Comparison of ENCODE assay signal across 21 mouse cellular contexts in genomic region chr10:62810010-62810409, GRCm38 (mm10). TPM values are rescaled to one million over a fixed set of nuclear protein-coding genes. Genes with fewer than 3 reads are reported as not detected.
DNase-seq lines count a peak whose midpoint lies in the region; ATAC-seq and TF ChIP-seq lines count a peak whose summit lies in the region.
"Had no signal": no experiment of that assay in that cellular context is flagged by ENCODE, and none has a peak within 500 bp of the region (broad histone marks: within the 10 kb centered on the region; RNA-seq: fewer than 3 reads in every experiment).

No protein-coding gene starts in this region.

- peak; percentile 26 for DNase-seq in kidney, adult 2 months
- DNase-seq in kidney, adult 11 months: no peak
- peak; percentile 10 for DNase-seq in midbrain, embryonic 14.5 days
- no peak for DNase-seq in midbrain, embryonic 11.5 days (ENCODE audit: low spot score, missing footprints)
- DNase-seq in brain, adult 2 months (ENCODE audit: low read depth, low spot score): peak; percentile 27
- DNase-seq in Muller cell, postnatal 12 days (ENCODE audit: inconsistent ontology term): no peak
- DNase-seq: cerebellum, adult 11-12 months; gastrocnemius, postnatal 14 days; kidney, adult 18-20 months; right cerebral cortex, postnatal 4 days; thymus, postnatal 14 days had no signal

- no peak for TF ChIP-seq POLR2A in kidney, adult 2 months (IDR thresholded peaks at IDR 0.05; ENCODE audit: low read depth, low read length)

- H3K9ac ChIP-seq in midbrain, embryonic 14.5 days (replicated peaks; ENCODE audit: low read length): no peak overlapping the region
- no peak overlapping the region for H3K9ac ChIP-seq in midbrain, embryonic 11.5 days (ENCODE audit: low read length)
- no peak overlapping the region for H3K9ac ChIP-seq in neural tube, embryonic 15.5 days (replicated peaks)
- H3K9ac ChIP-seq: embryonic facial prominence, embryonic 15.5 days; forebrain, embryonic 13.5 days; heart, embryonic 13.5 days; liver, embryonic 14.5 days had no signal

- H3K36me3 ChIP-seq in kidney, adult 2 months (ENCODE audit: control insufficient read depth, insufficient read depth, low read length): no peaks in the 10 kb centered on the region
- H3K36me3 ChIP-seq in midbrain, embryonic 14.5 days (ENCODE audit: control insufficient read depth, insufficient read depth, low read length): peaks cover 43% of the 10 kb centered on the region
- peaks cover 13% of the 10 kb centered on the region for H3K36me3 ChIP-seq in midbrain, embryonic 11.5 days (ENCODE audit: control insufficient read depth, insufficient read depth, low read length)
- H3K36me3 ChIP-seq in neural tube, embryonic 15.5 days: peaks cover 48% of the 10 kb centered on the region
- H3K36me3 ChIP-seq: G1E had no signal

- H3K4me2 ChIP-seq in midbrain, embryonic 14.5 days (ENCODE audit: low read length): no peak overlapping the region
- H3K4me2 ChIP-seq in midbrain, embryonic 11.5 days: no peak overlapping the region
- H3K4me2 ChIP-seq in neural tube, embryonic 15.5 days: no peak overlapping the region
- H3K4me2 ChIP-seq: embryonic facial prominence, embryonic 15.5 days; forebrain, embryonic 13.5 days; heart, embryonic 13.5 days had no signal

- WGBS in kidney, adult 2 months: 59% methylated on average over 4 of the region's 4 CpGs
- WGBS in midbrain, embryonic 14.5 days: 79% methylated on average over 4 of the region's 4 CpGs
- 78% methylated on average over 4 of the region's 4 CpGs for WGBS in midbrain, embryonic 11.5 days
- 88% methylated on average over 4 of the region's 4 CpGs for WGBS in neural tube, embryonic 15.5 days

- TF ChIP-seq CTCF in kidney, adult 2 months (conservative IDR thresholded peaks at IDR 0.05; ENCODE audit: insufficient read depth, insufficient read length, low read depth, low read length): no peak

- no peaks in the 10 kb centered on the region for H3K4me1 ChIP-seq in kidney, adult 2 months (ENCODE audit: control insufficient read depth, insufficient read depth, low read length)
- no peaks in the 10 kb centered on the region for H3K4me1 ChIP-seq in midbrain, embryonic 14.5 days (ENCODE audit: control insufficient read depth, insufficient read depth, low read length)
- H3K4me1 ChIP-seq in midbrain, embryonic 11.5 days (ENCODE audit: control insufficient read depth, insufficient read depth, low read length): no peaks in the 10 kb centered on the region
- H3K4me1 ChIP-seq in neural tube, embryonic 15.5 days: no peaks in the 10 kb centered on the region
- H3K4me1 ChIP-seq: embryonic facial prominence, embryonic 15.5 days; forebrain, embryonic 13.5 days; heart, embryonic 13.5 days; hindbrain, embryonic 10.5 days; limb, embryonic 10.5 days had no signal

- no peaks in the 10 kb centered on the region for H3K27me3 ChIP-seq in kidney, adult 2 months (replicated peaks; ENCODE audit: control insufficient read depth, insufficient read depth, low read length)
- no peaks in the 10 kb centered on the region for H3K27me3 ChIP-seq in midbrain, embryonic 14.5 days (ENCODE audit: control insufficient read depth, insufficient read depth, low read length)
- H3K27me3 ChIP-seq in midbrain, embryonic 11.5 days (ENCODE audit: control insufficient read depth, insufficient read depth, low read length): no peaks in the 10 kb centered on the region
- no peaks in the 10 kb centered on the region for H3K27me3 ChIP-seq in neural tube, embryonic 15.5 days (replicated peaks)
- H3K27me3 ChIP-seq: embryonic facial prominence, embryonic 15.5 days; forebrain, embryonic 13.5 days; heart, embryonic 13.5 days; megakaryocyte, embryonic 14.5 days had no signal

- no peak overlapping the region for H3K4me3 ChIP-seq in kidney, adult 2 months (ENCODE audit: insufficient read depth, low read depth, low read length)
- H3K4me3 ChIP-seq in midbrain, embryonic 14.5 days (replicated peaks; ENCODE audit: low read depth, low read length): no peak overlapping the region
- H3K4me3 ChIP-seq in midbrain, embryonic 11.5 days (ENCODE audit: low read depth, low read length): no peak overlapping the region
- H3K4me3 ChIP-seq in neural tube, embryonic 15.5 days (replicated peaks): no peak overlapping the region
- H3K4me3 ChIP-seq: embryonic facial prominence, embryonic 15.5 days; forebrain, embryonic 13.5 days; heart, embryonic 13.5 days; hindbrain, embryonic 10.5 days; limb, embryonic 10.5 days; megakaryocyte, embryonic 14.5 days had no signal

- H3K9me3 ChIP-seq in midbrain, embryonic 14.5 days (ENCODE audit: control insufficient read depth, low read length): no peaks in the 10 kb centered on the region
- H3K9me3 ChIP-seq in midbrain, embryonic 11.5 days (ENCODE audit: control insufficient read depth, low read length): no peaks in the 10 kb centered on the region
- no peaks in the 10 kb centered on the region for H3K9me3 ChIP-seq in neural tube, embryonic 15.5 days (replicated peaks)
- H3K9me3 ChIP-seq: embryonic facial prominence, embryonic 15.5 days; forebrain, embryonic 13.5 days; G1E; heart, embryonic 13.5 days; hindbrain, embryonic 10.5 days; limb, embryonic 10.5 days; megakaryocyte, embryonic 14.5 days had no signal

- no peak for ATAC-seq in midbrain, embryonic 14.5 days (ENCODE audit: low FRiP score, low TSS enrichment)
- no peak for ATAC-seq in midbrain, embryonic 11.5 days (ENCODE audit: low FRiP score)
- no peak for ATAC-seq in neural tube, embryonic 15.5 days (ENCODE audit: low FRiP score)
- ATAC-seq: activated CD4-positive, CD25-positive, alpha-beta regulatory T cell, adult 4 months; forebrain, embryonic 13.5 days had no signal

- H3K27ac ChIP-seq in kidney, adult 2 months (ENCODE audit: insufficient read depth, low read depth, low read length): no peak overlapping the region
- no peak overlapping the region for H3K27ac ChIP-seq in midbrain, embryonic 14.5 days (replicated peaks; ENCODE audit: low read depth, low read length)
- no peak overlapping the region for H3K27ac ChIP-seq in midbrain, embryonic 11.5 days (ENCODE audit: low read depth, low read length)
- no peak overlapping the region for H3K27ac ChIP-seq in neural tube, embryonic 15.5 days (replicated peaks)
- H3K27ac ChIP-seq: embryonic facial prominence, embryonic 15.5 days; forebrain, embryonic 13.5 days; heart, embryonic 13.5 days; hindbrain, embryonic 10.5 days; limb, embryonic 10.5 days; liver, embryonic 14.5 days had no signal

RNA-seq across cellular contexts. Expression of gene Ccar1, which starts 17.9 kb away (rescaled TPM):
- 58.6 and 65.2 TPM in 2 replicates for polyA plus RNA-seq in kidney, adult 2 months (2012; rRNA removed)
- polyA plus RNA-seq in midbrain, embryonic 14.5 days (2014; fragmentation: Nextera tagmentation; extraction: Ambion mirVana): 86.9 and 116 TPM in 2 replicates
- 159 and 168 TPM in 2 replicates for polyA plus RNA-seq in midbrain, embryonic 11.5 days (2014; fragmentation: Nextera tagmentation; extraction: Ambion mirVana)
- polyA plus RNA-seq in neural tube, embryonic 15.5 days (2015; fragmentation: Nextera tagmentation; extraction: Ambion mirVana): 87.7 and 102 TPM in 2 replicates

Comparison
In these comparisons a context has a peak if more than half of its experiments do, and no peak if none do; other contexts are left out.
1. DNase-seq: peak in kidney, adult 2 months (single experiment), midbrain, embryonic 14.5 days (single experiment) and brain, adult 2 months (single experiment); none in kidney, adult 11 months (single experiment), midbrain, embryonic 11.5 days (single experiment) and Muller cell, postnatal 12 days (single experiment).